Mouse (Mus musculus): ENCODE measurements around the gene Ext2. TPM values are rescaled to one million over a fixed set of nuclear protein-coding genes. Genes with fewer than 3 reads are reported as not detected.

Ext2 gene
- polyA plus RNA-seq, 1 experiment: 42.5 TPM

DNA sequence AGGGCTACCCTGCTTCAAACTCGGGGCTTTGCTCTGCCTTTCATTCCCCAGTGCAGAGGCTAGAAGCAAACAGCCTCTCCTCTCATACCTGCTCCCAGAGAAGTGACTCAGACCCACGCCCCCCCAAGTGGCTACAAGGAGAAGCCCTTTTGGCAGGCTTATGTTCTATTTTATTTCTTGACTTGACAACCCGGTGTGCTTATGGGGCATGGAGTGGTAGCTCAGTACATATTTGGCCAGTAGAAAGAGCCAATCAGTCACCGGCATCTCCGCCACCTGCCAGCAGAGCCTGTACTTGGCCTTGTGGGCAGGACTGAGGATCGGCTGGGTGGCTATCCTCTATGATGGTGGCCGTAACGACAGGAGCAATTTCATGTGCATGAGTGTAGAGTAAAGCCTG is 85.2 kb downstream of the Ext2 start:
- DNase-seq (ENCODE audit: low read depth): no peak

DNA sequence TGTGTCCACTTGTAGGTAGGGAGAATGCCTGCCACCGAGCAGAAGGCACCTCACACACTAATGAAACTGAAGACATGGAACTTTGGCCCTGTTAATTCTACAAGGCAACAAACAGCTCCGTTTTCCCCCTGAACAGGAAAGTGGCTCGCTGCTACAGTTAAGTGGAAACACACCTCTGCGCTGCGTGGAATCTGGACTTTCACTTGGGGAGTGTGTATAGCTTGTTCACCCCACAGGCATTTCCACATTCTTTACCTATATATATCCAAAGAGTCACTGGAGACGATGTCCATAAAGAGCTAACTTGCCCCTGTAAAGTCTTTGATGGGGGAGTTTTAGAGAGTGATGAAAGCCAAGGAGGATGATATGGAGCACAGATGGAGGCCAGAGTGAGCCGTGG is 89.7 kb downstream of the Ext2 start:
- DNase-seq (ENCODE audit: low read depth): no peak

DNA sequence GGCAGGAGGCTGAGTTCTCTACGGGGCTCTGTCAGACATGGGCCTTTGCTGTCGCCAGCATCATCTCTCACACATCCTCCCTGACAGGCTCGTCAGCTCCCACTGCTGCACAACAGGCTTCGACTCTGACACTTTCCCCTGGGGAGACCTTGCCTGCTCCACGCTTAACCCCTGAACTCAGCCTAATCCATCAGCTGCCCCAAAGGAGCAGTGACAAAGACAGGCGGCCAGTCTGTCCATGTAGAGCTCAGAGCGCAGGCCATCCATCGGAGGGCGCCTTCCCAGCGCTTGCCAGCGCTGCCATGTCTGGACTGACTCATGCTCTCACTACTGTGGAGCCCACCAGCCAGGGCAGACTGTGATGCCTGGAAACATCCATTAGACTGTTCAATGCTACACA is 92.8 kb downstream of the Ext2 start:
- no peak for DNase-seq (ENCODE audit: low read depth)

DNA sequence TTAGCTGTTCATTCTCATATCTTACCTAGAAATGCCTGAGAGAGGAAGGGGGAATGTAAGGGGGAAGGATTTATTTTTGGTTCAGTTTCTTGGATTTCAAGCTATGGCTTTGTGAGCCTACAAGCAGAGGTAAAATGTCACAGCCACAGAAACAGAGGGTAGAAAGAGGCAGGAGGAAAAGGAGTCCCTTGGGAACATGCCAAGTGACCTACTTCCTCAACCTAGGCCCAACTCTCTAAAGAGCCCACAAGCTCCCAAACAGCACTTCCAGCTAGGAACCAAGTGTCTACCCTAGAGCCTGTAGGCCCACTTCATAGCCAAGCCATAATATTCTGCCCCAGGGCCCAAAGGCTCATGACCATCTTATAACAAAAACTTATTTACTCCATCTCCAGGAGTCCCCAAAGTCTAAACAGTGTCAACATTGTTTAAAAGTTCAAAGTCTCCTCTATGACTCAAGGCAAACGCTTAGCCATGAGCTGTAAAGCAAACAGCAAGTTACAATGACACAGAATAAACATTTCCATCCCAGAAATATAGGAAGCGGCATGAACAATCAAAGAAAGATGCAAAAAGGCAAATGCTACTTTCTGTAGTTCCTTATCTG is 99.1 kb downstream of the Ext2 start:
- DNase-seq (ENCODE audit: low read depth): no peak

DNA sequence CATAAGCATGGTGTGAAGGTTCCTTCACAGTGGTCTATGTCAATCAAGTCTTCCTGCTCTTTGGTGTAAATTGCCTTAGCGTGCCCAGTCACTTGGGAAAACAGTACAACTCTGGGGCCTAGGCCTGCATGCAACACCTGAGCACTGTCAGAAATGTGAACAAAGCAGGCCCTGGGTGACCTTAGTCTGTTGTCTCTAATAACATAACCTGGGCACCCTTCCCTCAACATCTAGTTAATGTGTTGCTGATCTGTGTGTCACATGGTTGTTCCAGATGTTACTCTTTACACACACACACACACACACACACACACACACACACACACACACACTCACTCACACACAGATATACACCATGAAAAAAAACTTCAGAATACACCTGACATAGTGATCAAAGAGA is 101.4 kb downstream of the Ext2 start:
- no peak for DNase-seq (ENCODE audit: low read depth)

DNA sequence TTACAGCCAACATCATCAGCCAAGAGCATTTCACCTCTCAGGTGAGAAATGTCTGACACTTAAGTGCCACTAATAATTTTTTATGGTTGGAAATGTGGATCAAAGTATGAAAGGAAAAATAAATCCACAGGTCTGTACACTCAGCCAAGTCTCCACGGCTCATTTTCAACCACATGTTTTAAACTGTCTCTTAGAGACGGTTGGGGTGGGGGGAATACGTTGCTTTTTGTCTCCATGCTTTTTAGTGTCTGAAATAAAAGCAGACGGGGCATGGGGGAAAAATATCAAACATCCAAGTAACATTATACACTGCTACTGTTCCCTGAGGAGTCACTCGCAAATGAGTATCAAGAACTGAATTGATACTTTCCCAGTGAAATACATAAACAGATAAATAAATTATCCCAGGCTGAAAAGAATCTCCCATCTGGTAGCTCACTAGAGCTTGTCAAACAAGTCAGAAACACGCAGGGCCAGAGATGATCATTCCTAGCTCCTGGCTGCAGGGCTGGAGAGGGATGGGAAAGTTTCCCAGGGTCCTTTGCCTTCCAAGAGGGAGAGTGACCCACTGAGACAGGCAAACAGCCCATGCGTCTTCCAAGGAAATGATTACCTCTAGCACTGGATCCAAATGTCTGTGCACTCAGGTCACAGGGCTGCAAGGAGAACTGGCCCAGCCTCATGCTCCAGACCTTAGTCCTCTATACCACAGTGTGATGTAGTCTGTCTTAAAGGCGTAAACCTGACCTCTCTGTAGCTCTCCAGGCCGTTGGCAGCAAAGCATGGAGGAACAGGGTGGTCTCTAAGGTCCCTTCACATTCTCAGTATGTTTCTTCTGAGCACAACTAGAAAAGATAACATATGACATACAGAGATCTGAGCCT is 102.3 kb downstream of the Ext2 start:
- no peak for DNase-seq (ENCODE audit: low read depth)

DNA sequence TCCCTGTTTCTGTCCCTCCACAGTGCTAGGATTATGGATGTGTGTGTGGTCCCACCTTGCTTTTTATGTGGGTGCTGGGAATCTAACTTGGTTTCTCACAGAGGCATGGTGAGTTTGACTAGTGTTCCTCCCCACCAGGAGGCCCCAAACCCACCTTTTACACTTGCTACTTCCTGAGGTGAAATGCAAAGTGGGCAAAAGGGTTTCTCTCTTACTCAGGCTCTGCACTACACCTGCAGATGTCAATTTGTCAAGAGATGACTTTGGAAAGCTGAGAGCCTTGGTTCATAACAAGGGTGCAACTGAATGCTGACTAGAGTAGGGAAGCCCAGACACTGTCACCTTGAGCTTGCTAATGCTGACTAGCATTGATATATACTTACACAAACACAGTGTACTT is 109.1 kb downstream of the Ext2 start:
- no peak for DNase-seq (ENCODE audit: low read depth)

DNA sequence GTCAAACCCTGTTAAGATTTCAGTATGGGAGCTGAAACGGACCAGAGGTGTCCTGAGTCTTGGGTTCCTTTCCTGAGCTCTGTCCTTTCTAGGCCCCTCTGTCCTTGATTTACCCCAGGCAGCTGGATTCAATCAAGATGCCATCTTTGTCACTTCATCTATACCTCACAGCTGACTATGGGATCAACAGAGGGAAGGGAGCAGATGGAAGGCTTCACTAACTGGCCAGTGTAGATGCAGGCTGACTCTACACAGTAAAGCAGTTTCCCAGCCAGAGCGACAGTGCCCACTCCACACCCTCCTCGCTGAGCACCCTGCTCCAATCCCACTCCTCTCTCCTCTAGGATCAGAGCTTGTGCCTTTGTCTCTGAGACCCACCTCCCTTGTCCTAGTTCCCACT is 110.9 kb downstream of the Ext2 start:
- DNase-seq (ENCODE audit: low read depth): no peak

DNA sequence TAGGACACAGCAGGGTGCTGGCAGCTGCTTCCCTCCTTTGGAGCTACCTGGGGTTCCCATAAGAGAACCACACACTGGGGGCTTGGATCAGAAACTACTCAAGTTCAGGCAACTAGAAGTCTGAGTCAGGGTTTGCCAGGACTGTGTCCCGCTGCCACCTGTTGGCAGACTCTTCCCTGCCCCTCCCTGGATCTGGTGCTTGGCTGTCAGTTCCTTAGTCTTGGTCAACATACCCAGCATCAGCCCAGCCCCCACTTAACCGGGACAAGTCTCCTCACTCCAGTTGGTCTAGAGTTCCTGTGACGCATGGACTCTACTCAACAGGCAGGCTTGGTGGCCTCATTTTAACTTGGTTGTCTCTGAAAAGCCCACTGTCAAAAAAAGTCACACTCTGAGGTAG is 112.7 kb downstream of the Ext2 start:
- DNase-seq (ENCODE audit: low read depth): no peak

DNA sequence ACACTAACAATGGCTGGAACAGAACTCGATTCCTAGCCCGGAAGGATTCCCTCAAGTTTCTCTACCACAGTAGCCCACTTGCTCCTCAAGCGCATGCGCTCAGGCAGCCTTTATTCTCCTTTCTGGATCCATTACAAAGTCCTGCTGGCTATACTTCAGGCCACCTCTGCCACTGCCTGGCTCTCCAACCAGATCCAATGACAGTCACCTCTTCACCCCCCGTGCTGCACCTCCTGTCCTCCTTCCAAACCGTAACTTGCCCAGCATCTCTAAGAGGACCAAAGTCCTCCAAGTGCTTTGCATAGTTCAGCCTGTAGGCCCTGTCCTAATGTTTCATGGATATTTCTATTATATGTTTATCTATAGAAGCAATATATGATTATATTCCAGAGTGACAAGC is 113.1 kb downstream of the Ext2 start:
- no peak for DNase-seq (ENCODE audit: low read depth)

DNA sequence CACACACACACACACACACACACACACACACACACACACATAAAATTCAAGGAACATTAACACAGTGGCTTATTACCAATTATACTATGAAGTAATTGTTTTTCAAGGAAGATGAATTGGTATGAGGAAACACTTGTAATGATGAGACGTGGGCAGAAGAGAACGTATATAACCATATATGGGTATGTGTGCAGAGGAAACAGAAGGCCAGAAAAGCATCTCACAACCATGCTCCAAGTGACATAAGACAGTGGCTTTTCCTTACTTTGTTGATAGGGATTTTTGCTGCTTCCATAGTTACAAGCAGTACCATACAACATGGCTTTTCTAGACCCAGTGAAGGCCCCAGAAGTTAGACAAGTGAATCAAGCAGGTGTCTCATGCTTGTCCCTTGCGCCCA is 115.5 kb downstream of the Ext2 start:
- no peak for DNase-seq (ENCODE audit: low read depth)

DNA sequence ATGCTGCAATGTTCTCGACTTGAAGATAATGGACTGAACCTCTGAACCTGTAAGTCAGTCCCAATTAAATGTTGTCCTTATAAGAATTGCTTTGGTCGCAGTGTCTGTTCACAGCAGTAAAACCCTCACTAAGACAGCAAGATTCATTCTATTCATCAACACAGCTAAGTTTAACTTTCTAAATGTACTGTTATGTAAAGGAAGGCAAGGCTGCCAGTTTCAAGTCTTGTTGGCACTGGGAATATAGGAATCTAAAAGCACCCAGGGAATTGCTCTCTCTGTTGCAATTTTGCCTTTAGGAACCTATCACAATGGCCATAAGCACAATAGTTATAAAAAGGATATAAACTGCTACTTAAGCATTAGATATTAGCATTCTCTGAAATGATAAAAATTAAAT is 116.0 kb downstream of the Ext2 start:
- DNase-seq (ENCODE audit: low read depth): no peak

DNA sequence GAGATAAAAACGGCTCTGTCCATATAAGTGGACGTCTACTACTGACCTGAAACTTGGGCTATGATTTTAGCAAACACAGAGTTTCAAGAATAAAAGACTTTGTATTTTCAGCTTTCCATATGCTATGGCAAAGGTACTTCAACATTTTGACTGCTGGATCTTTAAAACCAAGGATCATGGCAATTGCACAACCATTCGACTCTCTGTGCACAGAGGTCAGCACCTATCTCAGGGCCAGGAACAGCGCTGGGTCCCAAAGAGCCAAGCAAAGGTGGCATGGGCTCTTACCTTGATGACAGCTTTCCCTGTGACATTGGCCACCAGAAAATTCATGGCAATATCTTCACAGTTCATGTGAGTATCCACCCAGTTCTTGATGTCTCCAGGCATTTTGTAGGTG is 118.2 kb downstream of the Ext2 start:
- DNase-seq (ENCODE audit: low read depth): no peak

DNA sequence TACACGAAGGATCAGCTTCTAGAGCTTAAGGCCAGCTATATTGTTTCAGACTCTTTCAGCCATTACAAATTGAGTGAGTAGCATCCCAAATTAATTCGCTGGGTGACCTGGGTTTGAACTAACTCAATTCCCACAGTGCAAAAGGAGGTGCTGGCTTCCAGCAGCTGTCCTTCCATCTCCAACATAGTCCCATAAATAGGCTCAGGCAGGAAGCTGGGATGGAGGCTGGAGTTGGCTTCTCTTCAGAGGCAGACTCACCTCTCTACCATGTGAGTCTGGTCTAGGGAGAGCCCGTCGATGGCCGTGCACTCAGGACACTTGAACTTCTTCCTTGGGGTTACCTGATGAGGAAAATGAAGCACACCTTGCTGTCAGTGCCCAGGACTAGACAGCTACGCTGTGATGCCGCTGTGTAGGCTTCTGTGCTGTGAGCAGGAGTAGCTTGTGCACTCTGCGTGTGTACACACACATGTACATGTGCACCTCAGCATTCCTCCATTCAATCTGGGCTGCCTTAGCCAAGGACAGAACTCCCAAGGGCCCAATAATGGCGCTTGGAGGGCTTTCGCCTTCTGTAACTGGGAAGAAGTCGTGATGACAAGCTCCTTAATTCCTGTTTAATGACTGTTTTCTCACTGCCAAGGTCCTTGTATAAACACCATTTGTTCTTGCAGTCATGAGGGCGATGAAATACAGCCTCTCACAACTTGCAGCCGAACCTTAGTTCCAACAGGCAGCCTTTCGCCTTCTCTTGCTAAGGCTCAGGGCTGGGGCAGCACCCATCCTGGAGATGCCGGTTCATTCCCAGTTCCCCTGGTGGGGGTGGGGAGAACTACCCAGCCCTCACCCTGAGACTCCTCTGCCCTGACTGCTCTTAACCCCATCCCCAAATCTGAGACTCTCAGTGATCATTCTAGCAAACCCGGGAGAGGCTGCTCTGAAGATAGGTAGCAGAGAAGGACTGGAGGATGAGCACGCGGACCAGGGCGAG is 119.1 kb downstream of the Ext2 start:
- DNase-seq (ENCODE audit: low read depth): no peak

DNA sequence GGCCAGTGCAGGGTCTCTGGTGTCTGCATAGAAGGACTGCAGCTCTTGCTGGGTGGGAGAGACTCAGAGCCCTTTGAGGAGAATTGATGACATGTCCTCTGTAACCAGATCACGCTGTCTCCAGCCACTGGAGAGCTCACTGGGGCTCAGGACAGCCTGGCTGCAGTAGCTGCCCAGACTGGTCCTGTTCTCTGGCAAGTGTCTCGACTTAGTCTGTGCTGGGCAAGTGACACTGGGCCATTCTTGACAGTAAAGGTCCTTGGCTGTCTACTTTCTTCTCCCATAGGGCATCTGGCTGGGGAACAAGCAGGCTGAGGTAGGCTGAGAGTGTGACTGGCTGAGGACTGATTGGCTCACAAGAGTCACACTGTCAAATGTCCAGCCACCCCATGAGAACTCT is 123.0 kb downstream of the Ext2 start:
- DNase-seq (ENCODE audit: low read depth): no peak

DNA sequence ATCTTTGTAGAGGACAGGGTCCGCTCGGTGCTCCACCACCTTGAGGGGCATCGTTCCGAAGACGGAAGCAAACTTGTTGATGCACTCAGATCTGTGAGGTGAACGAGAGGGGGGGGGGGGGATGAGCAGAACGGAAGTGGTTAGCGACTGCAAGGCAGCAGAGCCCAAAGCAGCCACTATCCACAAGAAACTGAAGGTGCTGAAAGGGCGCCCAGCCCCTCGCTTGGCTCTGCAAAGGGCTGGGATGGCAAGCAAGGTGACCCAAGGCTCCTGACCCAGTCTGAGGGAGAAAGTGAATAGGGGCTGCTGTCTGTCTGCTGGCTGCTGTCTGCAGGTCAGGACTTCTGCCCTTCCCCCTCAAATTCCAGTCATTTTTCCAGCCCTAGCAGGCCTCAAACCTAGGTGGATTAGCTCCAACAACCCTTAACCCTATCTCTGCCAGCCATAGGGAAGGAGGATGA is 126.2 kb downstream of the Ext2 start:
- DNase-seq (ENCODE audit: low read depth): no peak

DNA sequence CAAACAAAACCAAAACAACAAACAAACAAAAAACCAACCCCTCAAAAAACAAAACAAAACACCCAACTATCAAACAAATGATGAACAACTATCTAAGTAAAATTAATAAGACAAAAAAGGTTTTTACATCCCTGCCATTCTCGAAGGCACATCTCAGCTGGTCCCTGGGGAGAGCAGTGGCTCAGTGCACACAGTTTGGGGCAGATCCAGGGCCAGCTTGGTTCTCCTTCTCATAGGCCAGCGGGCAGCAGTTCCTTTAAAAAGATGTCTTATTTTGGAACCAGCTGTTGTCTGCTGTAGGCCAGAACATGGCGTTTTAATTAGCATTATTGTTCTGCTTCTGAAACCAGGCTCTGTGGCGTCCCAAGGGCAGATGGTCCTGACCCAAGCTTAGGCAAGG is 129.3 kb downstream of the Ext2 start:
- no peak for DNase-seq (ENCODE audit: low read depth)

DNA sequence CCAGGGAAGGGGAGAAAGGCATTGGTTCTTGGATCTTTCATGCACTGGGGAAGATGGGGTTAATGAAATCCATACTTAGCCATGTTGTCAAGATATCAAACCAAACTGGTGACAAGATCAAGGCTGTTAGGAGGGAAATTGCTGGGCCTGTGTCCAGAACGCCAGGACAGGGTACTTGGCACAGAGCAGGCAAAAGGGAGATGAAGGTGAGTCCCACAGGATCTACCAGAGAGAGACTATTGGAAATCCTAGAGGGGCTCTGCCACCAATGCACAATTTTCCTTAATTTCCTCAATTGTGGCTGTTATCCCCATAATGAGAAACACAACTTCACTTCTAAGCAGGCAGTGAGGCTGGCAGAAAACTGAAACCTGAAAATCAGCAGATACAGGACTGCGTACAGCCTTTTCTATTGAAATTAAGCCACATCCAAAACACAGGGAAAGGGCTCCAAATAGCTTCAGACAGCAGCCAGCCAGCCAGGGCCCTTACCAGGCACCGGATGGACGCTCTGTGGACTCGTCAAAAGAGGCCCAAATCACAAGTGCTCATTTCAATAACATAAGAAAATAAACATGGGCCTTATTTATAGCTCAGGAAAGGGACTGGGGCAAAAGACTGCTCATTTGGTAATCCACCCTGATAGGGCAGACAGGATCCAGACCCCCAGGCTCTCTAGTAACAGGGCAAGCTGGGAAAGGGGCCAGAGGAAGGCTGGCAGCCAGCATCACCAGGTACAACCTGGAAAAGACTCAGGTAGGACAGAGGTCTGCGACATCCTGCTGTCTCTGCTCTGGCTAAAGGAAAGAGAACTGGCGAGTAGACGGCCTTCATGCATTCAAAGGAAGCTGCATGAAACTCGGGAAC is 132.1 kb downstream of the Ext2 start:
- DNase-seq (ENCODE audit: low read depth): no peak

DNA sequence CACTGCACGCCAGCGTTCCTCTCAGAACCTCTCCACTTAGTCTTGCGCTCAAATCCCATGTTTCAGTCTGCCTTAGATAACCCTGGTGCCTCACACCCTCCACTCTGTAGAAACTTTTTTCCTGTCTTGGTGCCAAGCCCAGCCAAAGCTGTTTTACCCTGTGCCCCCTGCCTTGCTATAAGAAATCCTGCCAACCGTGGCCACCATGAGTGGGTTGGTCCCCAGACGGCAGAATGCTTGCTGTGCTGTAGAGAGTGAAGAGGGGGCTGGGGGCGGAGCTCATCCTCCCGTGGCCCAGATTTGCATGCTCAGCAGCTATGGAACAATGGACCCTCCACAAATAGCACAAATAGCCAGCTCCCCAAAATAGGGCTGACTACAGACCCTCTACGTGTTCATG is 138.7 kb downstream of the Ext2 start:
- DNase-seq (ENCODE audit: low read depth): no peak

DNA sequence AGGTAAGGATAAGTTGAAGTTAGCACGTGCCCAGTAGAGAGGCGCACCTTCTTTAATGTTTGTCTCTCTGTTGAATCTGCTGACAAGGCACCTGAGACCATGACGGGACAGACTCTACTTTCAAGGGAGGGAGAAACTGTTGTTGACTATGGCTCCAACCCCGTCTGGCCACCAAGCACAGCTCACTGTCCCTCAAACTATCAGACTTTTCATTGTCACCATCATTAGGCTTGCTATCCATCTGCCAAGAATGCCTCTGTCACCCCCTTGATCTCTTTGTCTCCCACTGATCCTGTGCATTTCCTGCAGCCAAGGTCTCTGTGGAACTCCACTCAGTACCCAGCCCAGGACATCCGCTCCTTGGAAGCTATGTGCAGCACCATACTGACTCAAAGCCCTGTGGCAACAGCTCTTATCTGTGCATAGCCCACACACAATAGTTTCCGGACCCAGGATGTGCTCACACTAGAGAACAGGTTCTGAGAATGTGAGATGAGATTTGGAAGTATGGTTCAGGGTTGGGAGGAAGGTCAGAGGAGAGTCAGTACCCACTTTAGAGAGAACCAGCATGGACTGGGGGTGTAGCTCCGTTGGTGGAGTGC is 139.7 kb downstream of the Ext2 start:
- no peak for DNase-seq (ENCODE audit: low read depth)

DNA sequence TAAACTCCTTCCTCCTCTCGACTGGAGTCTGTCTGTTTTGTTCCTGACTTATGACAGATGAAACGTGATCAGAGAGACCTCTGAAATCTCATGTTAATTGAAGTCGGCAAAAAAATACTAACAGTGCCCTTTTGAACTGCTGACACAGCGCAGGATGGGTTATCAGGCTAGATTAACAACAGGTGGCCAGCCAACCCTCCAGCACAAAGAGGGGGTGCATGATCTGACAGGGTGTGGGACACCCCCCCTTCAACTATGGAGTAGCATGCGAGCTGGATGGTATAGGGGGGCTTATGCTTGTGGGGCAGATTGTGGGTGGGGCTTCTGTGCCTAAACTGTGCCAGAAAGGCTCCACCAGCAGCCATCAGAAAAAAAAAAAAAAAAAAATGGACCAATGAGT is 141.0 kb downstream of the Ext2 start:
- DNase-seq (ENCODE audit: low read depth): no peak
